Mouse (Mus musculus): ENCODE measurements at regions not wholly inside any gene's neighbourhood (a gene's known extent, or its start where the extent isn't known, plus 50 kb on each side); places are given as distances from the start of the nearest gene placed in this dataset.

DNA sequence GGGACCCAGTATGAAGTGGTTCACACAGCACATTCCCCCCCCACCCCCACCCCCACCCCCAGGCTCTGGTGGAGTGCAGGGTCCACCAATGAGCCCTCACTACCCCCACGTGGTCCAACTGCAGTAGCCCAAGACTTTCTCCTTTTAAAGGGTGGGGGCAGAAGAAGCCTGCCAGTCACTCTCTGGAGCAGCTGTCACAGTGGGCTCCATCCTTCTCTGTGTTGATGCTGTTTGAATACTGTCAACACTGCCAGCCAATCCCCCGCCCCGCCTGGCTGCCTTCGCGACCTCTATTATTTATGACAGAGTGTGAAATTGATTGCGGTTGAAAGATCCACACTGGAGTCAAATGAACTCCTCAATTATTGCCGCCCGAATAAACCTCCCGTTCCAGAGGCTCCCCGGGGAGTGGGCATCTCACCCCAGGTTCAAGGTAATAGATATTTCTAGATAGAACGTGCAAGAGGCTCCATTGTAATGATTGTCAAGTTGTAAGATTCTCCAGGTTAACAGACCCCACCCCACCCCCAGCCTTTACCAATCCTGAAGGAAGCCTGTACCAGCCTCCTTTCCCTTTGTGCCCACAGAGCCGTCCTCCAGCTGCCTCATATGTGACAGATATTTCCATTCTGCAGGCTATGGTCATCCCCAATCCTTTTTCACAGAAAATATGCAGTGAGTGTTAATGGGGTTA, 181.7 kb upstream of the Kdm8 start:
- no peak for DNase-seq (ENCODE audit: low read depth, low spot score)

DNA sequence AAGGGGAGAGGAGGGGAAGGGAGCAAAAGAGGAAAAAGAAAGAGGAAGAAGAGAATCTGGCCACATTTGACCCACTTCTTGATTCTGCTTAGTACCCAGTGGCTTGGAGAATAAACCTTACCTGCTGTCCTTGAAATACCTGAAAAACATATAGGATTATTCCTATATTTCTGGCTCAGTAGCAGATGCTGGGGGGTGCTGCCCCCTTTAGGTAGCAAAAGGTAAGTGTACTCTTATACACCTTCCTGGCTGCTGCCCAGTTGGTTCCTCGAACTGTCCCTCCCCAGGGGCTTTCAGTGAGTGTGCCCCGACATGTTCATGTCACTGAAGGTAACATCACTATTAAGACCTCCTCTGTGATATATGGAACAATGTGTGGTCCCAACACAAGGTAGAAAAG, 180.7 kb upstream of the Kdm8 start:
- no peak for DNase-seq (ENCODE audit: low read depth, low spot score)

DNA sequence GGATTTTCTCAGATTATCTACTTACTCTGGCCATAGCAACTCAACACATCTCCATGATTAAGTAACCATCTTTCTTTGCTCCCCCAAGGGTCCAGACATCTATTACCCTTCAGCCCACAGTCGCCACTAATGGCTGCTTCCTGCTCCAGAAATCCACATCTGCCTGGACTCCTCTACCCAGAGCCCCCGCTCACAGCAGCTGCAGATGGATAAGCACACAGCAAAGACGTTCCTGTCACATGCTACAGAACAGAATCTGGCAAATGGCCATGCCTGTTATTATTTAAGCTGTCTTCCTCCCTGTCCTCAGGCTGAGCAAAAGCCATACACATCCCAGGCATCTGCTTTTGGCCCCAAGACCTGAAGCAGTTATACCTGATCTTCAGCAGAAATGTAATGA, 173.8 kb upstream of the Kdm8 start:
- no peak for DNase-seq (ENCODE audit: low read depth, low spot score)

DNA sequence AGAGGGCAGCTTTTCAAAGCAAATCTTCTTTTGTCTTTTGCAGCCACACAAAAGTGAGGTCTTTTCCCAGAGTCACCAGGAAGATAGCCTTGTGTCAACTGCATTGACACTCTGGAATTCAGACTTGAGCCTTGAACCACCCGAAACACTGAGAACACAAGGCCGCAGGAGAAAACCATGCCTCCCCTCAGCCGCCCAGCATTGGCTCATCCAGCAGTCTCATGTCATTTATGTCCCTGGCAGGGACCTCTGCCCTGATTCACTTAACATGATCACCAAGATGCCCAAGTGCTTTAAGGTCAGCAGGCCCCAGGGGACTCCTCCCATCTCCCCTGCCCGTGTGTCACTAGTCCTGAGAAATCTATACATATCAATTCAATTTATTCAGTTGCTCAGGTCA, 173.1 kb upstream of the Kdm8 start:
- DNase-seq (ENCODE audit: low read depth, low spot score) = no peak

- no peak for DNase-seq (ENCODE audit: low read depth, low spot score)
These were observed 163.1 kb upstream of the Kdm8 start for GRCm38 (mm10) chr7:125281371-125281770.

DNA sequence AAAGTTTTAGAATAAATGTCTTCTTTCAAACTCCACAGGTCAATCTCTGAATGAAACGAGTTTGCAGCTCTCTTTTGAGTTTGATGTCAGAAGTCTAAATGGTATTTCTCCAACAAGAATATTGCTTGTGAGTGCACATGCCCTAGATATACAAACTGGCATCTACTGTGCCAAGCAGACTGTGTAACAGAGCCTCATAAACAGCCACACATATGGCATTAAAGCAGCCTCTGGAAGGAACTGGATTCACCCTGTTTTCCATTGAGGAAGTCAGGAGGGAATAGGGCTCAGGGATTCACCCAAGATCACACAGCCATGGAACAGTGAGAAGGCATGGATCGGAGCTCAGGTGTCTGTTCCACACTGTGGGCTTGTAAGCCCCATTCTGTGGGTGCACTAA, 149.2 kb upstream of the Kdm8 start:
- DNase-seq (ENCODE audit: low read depth, low spot score) = no peak

- DNase-seq (ENCODE audit: low read depth, low spot score) = no peak
These were observed 136.0 kb upstream of the Kdm8 start for GRCm38 (mm10) chr7:125308433-125308832.

GRCm38 (mm10) chr7:125310971-125311370, 133.5 kb upstream of the Kdm8 start:
- DNase-seq (ENCODE audit: low read depth, low spot score) = no peak

- no peak for DNase-seq (ENCODE audit: low read depth, low spot score)
These were observed 130.9 kb upstream of the Kdm8 start for GRCm38 (mm10) chr7:125313604-125314003.

- DNase-seq (ENCODE audit: low read depth, low spot score) = no peak
These were observed 109.7 kb upstream of the Kdm8 start for GRCm38 (mm10) chr7:125334769-125335168.

GRCm38 (mm10) chr7:125335586-125336165, 108.8 kb upstream of the Kdm8 start:
- DNase-seq (ENCODE audit: low read depth, low spot score) = no peak

DNA sequence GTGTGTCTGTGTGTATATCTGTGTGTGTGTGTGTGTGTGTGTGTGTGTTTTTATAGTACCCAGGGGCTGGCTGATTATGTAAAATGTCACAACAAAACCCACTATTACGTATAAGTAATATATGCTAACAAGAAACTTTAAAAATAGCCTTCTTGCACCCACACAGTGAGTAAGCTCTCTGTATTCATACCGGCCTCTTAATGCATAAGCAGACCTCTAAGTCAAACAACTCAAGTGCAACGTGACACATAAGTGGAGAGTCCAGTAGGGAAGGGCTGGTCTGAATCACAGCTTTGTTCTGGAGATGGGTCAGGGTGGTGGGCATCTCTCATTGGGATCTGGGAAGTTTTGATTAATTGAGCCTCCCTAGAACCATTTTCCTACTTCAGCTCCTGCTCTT, 107.7 kb upstream of the Kdm8 start:
- no peak for DNase-seq (ENCODE audit: low read depth, low spot score)

- no peak for DNase-seq (ENCODE audit: low read depth, low spot score)
These were observed 106.2 kb upstream of the Kdm8 start for GRCm38 (mm10) chr7:125338177-125338751.

GRCm38 (mm10) chr7:125340326-125340905, 104.1 kb upstream of the Kdm8 start:
- no peak for DNase-seq (ENCODE audit: low read depth, low spot score)

- no peak for DNase-seq (ENCODE audit: low read depth, low spot score)
These were observed 94.9 kb upstream of the Kdm8 start for GRCm38 (mm10) chr7:125349606-125350005.

- no peak for DNase-seq (ENCODE audit: low read depth, low spot score)
These were observed 90.3 kb upstream of the Kdm8 start for GRCm38 (mm10) chr7:125354211-125354610.

GRCm38 (mm10) chr7:125354956-125355355, 89.5 kb upstream of the Kdm8 start:
- DNase-seq (ENCODE audit: low read depth, low spot score) = no peak

- DNase-seq (ENCODE audit: low read depth, low spot score) = no peak
These were observed 86.5 kb upstream of the Kdm8 start for GRCm38 (mm10) chr7:125358016-125358415.

DNA sequence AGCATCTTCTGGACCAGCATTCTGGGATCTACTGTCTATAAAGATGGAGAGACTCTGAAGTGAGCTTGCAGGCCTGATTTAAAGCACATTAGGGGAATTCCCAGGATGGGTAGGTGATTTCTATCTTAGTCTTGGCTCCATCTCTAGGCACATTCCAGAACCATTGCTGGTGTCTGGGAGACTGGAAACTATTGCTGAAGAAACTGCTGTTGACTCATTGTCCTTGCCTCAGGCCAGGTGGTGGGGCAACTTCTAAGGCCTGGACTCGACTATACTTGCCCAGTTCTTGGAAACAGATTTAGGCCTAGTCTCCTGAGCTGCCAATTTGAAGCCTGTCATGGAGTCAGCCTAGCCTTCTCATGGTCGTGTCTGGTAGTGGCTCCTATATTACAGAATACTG, 61.5 kb upstream of the Kdm8 start:
- no peak for DNase-seq (ENCODE audit: low read depth, low spot score)

GRCm38 (mm10) chr7:125384171-125384570, 60.3 kb upstream of the Kdm8 start:
- no peak for DNase-seq (ENCODE audit: low read depth, low spot score)

DNA sequence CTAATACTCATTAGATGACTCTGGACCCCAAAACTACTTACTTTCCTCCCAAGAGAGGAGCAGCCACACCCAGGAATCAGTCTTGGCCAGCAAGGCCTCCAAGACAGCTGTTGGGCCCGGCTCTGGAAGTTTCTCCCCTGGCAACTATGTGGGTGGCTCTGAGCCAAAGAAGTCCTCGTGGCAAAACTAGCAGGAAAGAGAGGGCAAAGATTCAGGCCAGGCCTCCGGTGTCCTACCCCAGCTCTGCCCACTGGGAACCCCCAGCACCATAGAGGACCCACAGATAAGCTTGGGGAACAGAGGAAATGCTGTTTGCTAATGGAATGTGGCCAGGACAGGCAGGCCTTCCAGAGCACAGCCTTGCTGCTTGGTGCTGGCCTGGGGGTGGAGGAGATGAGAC, 51.9 kb upstream of the Kdm8 start:
- DNase-seq (ENCODE audit: low read depth, low spot score) = no peak

DNA sequence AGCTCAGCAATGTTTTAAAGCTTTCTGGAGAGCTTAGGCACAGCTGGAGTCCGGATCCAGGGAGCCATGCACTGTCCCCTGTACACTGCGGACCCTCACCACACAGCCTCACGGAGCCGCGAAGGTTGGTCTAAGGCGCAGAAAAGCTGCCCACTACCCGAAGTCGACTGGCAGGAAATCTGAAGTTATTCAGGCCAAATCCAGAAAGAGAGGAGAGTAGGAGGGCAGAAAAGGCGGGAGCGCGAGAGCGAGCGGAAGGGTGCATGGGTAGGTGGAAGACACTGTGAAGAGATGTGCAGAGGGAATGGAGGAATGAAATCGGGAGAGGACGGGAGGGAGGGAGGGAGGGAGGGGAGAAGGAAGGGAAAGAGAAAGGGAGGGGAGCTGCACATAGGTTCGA, 51.2 kb upstream of the Kdm8 start:
- no peak for DNase-seq (ENCODE audit: low read depth, low spot score)

All from WW6 (cell line).